Mouse (Mus musculus) gastrocnemius, adult 18-20 months (tissue): Measurements from ENCODE around the gene Tefm. TPM values are rescaled to one million over a fixed set of nuclear protein-coding genes. Genes with fewer than 3 reads are reported as not detected.
"Not testable (repeated sequence)": the region's sequence is repeated elsewhere in the genome, so short reads cannot be mapped to it uniquely, and the experiment has no call there.

Source experiments
- DNase-seq: peaks from one replicate; pipeline ENCODE4 v3.0.0; 2021; ENCODE audit warnings: low spot score
- long read RNA-seq, 2 experiments: library from polyadenylated mRNA; stranded (forward); transcript quantifications; one replicate each; pipeline ENCODE4 v2.0.0; 2021
- total RNA-seq, 2 experiments: library from RNA; stranded (reverse); gene quantifications; 2 replicates each; pipeline ENCODE4 v1.2.3; 2021

The Tefm gene
- 10 to 100 TPM; 19.2 to 20.5 TPM for total RNA-seq
- long read RNA-seq, experiment 1, transcript Tefm-201 (4 exons, 1,309 nt), result major isoform, 16 of 26 reads
- long read RNA-seq, experiment 1, partial matches to known transcripts, result 4 of 26 reads
- long read RNA-seq, experiment 1, other reads (novel, unspliced or antisense), result 6 of 26 reads
- long read RNA-seq, experiment 2, transcript Tefm-201 (4 exons, 1,309 nt), result major isoform, 18 of 25 reads
- long read RNA-seq, experiment 2, partial matches to known transcripts, result 2 of 25 reads
- long read RNA-seq, experiment 2, other reads (novel, unspliced or antisense), result 5 of 25 reads

DNA sequence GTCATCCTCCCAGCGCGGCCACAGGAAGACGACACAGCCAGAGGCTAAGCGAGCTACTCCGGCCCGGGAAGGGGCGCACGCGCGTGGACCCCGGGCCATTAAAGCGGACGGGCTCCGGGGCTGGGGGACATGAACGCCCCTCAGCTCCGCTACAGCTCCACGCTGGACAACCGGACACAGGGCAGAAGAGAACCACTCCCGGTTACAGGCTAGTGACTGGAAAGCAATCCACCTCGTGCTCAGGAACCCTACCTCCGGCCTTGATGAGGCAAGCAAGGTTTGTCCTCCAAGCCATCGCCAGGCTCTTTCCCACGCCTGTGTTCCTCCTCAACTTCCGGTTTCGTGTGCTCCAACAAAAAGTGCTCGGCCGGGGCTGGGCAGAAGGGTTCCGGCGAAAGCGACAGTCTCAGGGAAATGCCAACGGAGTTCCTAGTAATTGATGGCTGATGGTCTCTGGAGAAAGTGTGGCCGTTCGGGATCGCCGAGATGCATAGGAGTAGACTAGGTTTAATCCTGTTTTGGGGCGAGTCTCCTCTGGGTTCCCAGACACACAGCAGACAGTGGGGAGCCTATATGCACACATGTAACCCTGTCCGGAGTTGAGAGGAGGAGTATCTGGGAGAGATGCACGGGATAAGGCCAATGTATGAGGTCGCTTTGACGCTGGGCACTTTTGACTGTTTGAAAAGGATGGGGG, at the start of gene Tefm:
TSS of gene Tefm (minus strand) at position 351 of the 697 bp plus-strand sequence.
- peak; percentile 85 for DNase-seq

DNA sequence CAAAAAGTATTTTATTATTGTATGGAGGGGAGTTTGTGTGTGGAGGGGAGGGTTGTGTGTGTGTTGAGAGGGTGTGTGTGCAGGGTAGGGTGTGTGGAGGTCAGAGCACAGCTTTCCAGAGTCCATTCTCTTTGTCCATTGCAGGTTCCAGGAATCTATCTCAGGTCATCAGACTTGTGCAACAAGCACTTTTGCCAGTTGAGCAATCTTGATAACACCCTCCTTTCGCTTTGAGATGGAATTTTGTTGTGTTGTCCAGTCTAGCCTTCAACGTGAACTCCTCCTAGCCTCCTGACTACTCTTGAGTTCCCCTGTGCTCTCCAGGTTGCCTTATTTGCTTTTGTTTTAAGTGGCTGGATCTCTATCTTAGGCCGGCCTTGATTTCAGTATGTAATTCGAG, 48.3 kb upstream of the Tefm start:
- no peak for DNase-seq

DNA sequence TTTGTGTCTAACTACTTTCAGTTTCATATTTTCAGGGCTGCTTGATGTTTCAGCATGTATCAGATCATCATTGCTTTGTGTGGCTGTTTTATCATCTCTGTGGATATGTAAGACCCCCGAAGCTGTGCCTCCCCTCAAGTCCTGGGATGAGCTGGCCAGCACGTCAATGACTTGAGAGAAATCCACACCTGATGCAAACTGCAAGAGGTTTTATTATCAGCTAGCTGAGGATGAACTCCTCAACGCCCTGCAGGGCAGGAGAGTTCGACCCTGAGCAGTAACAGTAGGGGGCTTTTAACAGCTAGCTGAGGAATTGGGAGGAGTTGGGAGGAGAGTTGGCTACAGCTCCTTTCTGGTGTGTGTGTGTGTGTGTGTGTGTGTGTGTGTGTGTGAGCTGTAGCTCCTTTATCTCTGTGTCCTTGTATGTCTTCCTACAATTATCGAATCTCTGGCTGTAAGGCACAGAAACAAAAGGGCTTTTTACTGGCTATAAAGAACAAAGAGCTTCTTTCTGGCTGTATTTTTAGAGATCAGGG, 43.5 kb upstream of the Tefm start:
- DNase-seq, result not testable (repeated sequence)

DNA sequence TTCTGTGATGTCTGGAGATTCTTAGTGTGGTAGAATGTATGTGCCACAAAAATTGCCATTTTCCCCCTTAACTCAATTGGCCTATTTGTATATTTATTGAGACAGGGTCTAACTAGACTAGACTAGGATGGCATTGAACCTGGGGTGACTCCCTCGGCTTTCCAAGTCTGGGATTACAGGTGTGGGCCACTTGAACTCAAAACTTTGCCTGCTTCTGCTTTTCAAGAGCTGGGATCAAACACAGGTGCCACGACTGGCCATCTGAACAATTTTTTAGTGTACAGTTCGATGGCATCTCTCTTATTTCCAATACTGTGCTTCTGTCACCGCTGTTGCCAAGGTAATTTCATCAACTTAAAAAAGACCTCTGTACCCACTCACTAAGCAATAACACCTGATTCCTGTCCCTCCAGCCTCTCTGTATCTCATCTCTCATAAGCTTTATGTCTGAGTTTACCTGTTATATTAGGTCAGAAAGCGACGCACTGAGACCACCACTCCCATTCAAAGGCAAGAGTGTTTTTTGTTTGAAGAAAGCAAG, 42.6 kb upstream of the Tefm start:
- DNase-seq, result no peak

DNA sequence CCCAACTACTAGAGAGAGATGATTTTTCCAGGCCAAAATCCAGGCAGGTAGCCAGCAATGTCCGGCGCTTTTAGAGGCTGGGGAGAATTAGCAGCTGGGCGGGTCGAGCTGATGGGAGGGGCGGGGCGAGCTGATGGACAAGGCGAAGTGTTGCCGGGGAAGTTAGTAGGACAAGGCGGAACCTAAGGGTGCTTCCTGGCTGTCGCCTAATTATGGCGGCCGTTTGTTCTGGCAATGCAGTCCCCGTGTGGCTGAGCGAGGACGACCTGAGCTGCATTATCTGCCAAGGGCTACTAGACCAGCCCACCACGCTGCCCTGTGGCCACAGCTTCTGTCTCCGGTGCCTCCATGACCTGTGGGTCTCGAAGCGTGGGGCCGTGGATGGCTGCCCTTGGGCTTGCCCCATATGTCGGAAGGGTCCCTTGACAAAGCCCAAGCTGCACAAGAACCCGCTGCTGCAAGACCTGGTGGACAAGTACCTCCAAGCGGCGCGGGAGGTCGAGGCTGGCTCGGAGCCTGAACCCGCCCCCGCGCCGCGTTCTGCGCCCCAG, 41.8 kb upstream of the Tefm start, which contains the start of gene Rnf135:
TSS of gene Rnf135 (plus strand) at position 147 of the 551 bp plus-strand sequence.
- DNase-seq, result peak; percentile 95

DNA sequence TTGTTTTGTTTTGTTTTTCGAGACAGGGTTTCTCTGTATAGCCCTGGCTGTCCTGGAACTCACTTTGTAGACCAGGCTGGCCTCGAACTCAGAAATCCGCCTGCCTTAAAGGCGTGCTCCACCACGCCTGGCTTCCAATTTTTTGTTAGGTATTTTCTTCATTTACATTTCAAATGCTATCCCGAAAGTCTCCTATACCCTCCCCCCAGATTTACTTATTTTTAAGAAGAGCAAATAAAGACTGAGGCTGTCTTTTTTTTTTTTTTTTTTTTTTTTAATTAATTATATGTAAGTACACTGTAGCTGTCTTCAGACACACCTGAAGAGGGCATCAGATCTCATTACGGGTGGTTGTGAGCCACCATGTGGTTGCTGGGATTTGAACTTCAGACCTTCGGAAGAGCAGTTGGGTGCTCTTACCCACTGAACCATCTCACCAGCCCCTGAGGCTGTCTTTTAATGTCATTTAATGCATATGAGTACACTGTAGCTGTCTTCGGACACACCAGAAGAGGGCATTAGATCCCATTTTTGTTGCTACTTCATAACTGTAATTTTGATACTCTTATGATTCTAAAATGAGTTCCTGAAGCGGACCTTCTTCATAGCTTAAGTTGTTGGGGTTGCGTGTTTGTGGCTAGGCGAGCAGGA, 41.2 kb upstream of the Tefm start:
- DNase-seq, result not testable (repeated sequence)

DNA sequence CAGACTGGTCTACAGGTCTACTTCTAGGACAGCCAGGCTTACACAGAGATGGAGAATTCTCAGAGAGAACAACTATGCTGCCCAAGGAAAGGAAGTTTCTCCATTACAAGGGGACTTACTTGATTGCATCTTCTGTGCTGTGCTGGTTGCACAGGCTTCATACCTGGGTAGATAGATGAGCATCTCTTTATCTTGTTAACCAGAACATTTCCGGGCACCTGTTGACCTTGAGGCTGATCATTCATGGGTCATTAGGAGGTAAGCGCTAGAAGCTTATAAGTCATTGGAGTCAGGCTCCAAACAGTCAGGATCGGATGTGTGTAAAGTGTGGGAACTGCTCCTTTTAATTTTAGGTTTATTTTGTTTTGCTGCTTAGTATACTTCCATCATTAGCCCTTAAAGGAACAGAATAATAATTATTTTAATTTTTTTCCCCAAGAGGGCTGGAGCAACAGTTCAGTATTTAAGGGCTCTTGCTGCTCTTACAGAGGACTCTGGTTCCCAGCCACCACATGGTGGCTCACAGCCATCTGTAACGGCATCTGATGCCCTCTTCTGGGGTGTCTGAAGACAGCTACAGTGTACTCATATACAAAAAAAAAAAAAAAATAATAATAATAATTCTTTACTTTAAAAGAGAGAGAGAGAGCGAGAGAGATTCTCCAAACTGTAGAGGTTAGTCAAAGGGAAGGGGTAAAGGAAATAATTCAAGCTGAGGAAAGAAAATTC, 39.2 kb upstream of the Tefm start:
- no peak for DNase-seq

DNA sequence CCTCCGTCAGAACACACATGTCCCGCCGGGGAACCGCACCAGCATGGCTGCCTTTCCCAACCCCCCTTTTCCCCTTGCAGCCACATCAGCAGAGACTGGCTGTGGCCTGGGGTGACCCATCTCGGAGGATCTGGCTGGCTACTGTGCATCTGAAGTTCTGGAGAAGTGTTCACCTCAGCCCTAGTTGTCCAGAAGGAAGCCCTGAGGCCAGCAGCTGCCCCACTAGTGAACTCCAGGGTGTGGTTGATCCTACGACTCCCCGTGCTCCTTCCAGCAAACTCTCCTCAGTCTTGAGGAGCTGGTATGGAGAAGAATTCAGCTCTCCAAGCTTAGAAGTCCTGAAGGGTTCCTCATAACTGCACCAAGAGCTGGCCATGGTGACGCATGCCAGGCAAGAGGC, 36.3 kb upstream of the Tefm start:
- no peak for DNase-seq

DNA sequence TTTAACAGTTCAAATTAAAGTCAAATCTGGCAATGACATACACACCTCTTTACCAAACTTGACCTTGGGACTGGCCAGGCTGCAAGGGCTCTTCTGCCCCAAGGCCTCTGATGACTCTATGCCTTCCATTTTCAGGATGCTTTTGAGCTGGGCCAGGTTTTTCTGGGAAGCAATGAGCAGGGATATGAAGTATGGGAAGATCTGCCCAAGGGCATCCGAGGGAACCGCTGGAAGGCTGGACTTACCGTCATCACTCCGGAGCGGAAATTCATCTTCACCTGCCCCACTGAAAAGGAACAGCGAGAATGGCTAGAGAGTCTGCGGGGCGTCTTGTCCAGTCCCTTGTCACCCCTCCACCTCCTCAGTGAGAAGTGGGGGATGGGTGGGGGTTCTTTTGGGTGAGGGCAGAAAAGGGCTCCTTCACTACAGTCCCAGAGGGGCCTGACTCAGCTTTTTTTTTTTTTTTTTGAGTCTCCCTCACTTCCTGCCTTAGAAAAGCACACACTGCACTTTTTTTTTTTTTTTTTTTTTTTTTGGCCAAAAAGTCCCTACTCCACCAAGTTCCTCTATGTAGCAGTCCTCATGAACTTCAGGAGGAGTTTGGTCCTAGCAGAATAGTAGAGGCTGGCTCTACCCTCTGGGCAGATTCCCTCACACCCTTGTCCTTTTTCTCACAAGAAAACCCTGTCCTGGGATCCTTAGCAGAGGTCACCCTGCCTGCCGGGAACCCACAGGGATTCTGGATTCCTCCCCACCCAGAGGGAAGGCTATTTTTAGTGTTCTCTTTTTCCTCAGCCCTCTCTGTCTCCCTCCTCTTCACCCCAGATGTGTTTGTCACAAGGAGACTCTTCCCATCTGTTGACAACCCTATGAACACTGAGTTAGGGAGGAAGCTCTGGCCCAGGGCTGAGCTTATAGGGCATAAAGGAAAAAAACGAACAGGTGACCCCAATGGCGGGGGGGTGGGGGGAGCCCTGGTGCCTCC, 35.2 kb upstream of the Tefm start:
- DNase-seq, result no peak

DNA sequence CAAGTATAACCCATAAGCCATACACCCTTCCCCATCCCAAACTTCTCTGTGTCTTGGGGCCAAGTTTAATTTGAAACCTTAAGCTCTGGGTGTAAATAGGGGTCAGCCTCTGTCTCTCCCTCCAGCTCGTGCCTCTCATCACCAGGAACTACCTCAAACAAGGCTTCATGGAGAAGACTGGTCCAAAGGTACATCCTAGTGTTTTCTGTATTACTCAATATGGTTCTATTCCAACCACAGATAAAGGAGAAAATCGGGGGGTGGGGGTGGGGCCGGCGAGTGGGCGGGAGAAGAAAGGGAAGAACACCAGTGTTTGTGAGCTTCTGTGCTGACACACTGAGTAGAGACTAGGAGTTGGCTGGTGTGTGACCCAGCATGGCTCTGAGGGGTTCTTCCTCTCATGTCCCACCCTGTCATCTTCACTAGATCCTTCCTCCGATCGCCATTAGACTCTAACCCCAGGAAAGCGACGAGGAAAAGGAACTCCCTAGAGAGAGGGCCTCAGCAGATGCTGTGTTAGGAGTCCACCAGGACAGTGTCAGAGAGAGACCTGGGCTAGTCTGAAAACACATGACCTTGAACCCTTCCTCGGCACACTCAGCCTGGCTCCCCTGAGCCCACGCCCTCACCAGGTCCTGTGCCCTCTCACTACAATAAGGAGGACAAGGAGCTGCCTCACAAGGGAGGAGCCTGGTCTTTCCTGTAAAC, 32.1 kb upstream of the Tefm start:
- no peak for DNase-seq

DNA sequence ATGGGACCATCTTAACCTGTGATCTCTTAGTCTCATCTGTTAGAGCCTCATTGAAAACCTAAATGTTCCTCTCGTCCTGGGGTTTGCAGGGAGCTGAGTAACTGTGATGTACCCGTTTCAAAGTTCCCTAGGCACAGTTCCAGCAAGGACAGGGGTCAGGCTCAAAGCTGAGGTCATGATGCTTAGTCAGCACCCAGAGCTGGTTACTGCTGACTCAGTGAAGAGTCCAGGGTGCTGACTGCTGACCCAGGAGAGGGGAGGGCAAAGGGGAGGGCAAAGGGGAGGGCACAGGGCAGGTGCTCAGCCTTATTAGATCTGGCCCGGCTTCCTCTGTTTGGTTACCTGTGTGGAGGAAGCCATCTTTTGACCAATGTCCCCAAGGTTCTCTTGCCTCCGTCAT, 29.9 kb upstream of the Tefm start:
- DNase-seq, result peak; percentile 36

DNA sequence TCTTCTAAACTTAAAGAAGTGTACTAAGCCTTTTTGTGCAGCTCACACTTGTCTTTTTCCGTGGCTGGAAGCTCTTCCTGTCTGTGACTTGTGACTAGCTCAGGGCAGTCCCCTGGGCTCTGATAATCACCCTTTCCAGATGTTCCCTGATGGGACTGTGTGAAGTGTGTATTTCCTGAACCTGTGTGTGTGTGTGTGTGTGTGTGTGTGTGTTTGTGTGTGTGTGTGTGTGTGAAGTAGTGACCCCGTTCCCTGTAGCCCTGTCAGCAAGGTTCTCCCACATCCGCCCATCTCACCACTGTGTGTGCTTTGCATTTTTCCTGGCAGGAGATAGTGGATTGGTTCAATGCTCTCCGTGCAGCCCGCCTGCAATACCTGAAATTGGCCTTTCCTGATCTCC, 28.4 kb upstream of the Tefm start:
- DNase-seq, result no peak

DNA sequence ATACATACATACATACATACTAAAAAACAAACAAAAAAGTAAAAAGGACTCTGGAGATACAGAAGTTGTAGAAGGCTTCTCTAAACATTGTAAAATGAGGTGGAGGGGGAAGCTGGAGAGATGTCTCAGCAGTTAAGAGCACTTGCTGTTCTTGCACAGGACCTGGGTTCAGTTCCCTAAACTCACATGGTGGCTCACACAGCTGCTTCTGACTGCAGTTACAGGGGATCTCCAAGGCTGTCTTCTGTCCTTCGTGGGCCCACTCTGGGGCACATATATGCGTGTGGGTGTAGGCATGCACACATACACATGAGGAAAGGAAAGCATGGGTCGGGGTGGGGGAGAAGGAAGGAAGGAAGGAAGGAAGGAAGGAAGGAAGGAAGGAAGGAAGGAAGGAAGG, 27.7 kb upstream of the Tefm start:
- no peak for DNase-seq

DNA sequence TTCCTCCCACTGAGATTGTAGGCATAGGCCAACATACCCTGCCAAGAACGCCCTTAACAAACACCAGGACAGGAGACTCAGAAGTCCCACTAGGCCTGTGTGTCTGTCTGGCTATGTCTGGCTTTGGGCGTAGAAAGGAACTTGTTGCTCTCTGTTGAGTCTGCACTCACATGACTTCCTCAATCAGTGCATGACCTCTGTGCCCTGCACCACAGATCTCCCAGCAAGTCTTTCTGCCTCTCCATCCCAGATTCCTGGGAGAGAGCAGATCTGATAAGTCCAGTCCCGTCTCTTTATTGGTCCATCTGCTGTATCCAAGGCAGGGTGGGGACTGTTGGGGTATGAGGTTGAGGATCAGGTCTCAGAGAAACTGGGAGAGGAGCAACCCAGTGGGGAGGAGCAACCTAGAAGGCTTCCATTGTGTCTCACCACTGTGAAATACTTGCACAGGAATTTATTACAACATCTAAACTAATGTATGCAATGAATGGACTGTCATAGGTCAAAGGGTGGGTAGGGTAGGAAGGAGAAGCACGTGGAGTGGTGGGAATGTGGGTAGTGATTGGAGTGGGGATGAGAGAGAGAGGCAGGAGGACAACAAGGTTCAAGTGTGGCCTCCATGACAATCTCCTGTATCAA, 26.8 kb upstream of the Tefm start:
- DNase-seq, result no peak

DNA sequence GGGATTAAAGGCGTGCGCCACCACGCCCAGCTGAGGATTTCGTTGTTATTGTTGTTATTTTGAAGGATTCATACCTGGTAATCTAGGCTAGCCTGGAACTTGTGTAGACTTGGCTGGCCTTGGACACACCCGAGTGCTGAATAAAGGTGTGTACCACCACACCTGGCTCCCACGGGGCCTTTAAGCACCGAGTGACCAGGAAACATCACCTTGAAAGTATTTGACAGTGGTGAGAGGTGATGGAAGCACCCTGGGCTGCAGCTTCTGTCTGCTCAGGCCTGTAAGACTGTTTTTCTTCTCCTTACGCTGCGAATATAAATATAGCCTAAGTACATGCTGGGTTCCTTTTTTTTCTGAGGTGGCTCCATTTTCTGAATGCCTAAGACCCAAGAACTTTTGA, 26.1 kb upstream of the Tefm start:
- no peak for DNase-seq

DNA sequence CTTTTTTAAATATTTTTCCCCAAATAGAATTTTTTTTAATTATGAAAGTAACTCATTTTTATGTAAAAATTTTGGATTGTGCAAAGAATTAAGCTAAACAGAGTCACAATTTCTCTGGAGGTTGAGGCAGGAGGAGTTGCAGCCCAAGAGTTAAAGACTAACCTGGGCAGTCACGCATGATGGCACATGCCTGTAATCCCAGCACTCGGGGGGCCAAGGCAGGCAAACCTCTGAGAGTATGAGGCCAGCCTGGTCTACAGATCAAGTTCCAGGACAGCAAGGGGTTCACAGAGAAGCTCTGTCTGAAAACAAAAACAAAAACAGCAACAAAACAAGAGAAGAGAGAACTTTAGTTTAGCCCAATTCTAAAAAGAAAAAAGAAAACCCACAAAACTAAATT, 22.2 kb upstream of the Tefm start:
- DNase-seq, result no peak

DNA sequence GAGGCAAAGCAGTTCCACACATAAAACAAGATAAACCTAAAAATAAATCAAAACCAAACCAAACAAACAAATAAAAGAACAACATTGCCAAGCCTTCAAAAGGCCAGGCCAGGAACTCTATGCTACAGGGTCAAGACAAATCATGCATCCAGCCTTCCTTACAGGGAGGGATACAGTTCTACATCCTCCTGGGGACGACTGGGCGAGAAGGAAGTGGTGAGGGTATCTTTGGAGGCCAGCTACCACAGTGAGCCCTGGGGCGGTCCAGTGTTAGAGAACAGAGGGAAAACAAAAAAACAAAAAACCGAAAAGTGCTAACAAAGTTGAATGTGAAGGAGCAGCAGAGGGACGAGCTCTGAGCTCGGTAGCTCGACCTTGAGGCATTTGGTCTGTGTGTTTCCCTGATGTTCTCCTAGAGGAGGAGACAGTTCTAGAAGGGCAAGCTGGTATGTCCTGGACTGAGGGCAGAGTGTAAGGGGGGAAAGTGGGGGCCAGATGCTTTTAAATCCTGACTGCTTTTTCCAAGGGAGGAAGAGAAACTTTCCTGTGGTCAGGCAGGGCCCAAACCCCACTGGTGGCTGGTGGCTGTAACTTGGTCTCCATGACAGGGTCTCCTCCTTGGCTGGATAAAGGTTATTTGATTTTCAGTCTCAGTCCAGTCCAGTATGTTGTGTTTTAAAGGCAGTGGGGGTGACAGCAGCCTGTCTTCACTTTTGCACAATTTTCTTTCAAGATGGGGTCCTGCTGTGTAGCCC, 21.6 kb upstream of the Tefm start:
- DNase-seq, result no peak

DNA sequence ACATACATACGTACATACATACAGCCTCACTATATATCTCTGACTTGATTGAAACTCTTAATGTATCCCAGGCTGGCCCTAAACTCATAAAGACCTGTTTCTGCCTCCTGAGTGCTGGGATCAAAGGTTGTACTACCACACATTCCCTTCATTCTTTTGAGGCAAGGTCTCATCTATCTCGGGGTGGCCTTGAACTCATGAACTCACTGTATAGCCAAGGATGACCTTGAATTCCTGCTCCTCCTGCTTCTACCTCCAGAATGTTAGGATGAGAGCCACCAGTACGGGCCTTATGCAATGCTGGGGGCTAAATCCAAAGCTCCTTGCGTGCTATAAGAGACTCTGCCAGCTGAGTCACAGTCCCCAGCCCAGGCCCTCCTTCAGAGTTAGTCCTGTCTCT, 19.1 kb upstream of the Tefm start:
- no peak for DNase-seq
